9 mouse cellular contexts compared by ENCODE assay signal in genomic region chr13:46883381-46883780, GRCm38 (mm10). TPM values are rescaled to one million over a fixed set of nuclear protein-coding genes. Genes with fewer than 3 reads are reported as not detected.
DNase-seq lines count a peak whose midpoint lies in the region; ATAC-seq and TF ChIP-seq lines count a peak whose summit lies in the region.
"Had no signal": no experiment of that assay in that cellular context is flagged by ENCODE, and none has a peak within 500 bp of the region (broad histone marks: within the 10 kb centered on the region; RNA-seq: fewer than 3 reads in every experiment).

No protein-coding gene starts in this region.

- no peak overlapping the region for H3K9ac ChIP-seq in liver, embryonic 12.5 days

- H3K4me2 ChIP-seq in liver, embryonic 12.5 days = no peak overlapping the region

- H3K27ac ChIP-seq in kidney, adult 2 months (ENCODE audit: insufficient read depth, low read depth, low read length) = peak overlapping the region; percentile 44; the same call in 1 of the 2 replicates
- no peak overlapping the region for H3K27ac ChIP-seq in liver, embryonic 12.5 days

- DNase-seq in embryo, embryonic 11 days = peak; percentile 11
- no peak for DNase-seq in embryo, embryonic 10 days (ENCODE audit: low spot score)
- peak; percentile 38 for DNase-seq in gastrocnemius, postnatal 14 days
- peak; percentile 82 for DNase-seq in kidney, adult 2 months
- DNase-seq in lung, postnatal 4 days = peak; percentile 60 to 76

- 50% methylated on average over 10 of the region's 10 CpGs for WGBS in kidney, adult 2 months
- WGBS in liver, embryonic 12.5 days (ENCODE audit: insufficient replicate concordance) = 59% methylated on average over 10 of the region's 10 CpGs

- no peaks in the 10 kb centered on the region for H3K27me3 ChIP-seq in kidney, adult 2 months (replicated peaks; ENCODE audit: control insufficient read depth, insufficient read depth, low read length)
- no peaks in the 10 kb centered on the region for H3K27me3 ChIP-seq in liver, embryonic 12.5 days (replicated peaks)

- H3K4me3 ChIP-seq in kidney, adult 2 months (ENCODE audit: insufficient read depth, low read depth, low read length) = no peak overlapping the region
- no peak overlapping the region for H3K4me3 ChIP-seq in liver, embryonic 12.5 days
- H3K4me3 ChIP-seq: myocyte had no signal

- H3K9me3 ChIP-seq in liver, embryonic 12.5 days (replicated peaks) = no peaks in the 10 kb centered on the region

- no peak for TF ChIP-seq CTCF in kidney, adult 2 months (conservative IDR thresholded peaks at IDR 0.05; ENCODE audit: insufficient read depth, insufficient read length, low read depth, low read length)

- intact Hi-C loops in gastrocnemius, postnatal 14 days (cut with DNase I; ENCODE audit: low total_unique reads) = no loop called here

- ATAC-seq in erythroid progenitor cell, adult 5-6 weeks (replicated peaks; ENCODE audit: low FRiP score, poor library complexity, severe bottlenecking) = no peak
- ATAC-seq in megakaryocyte, adult 5-6 weeks (ENCODE audit: poor library complexity, severe bottlenecking) = no peak
- ATAC-seq in liver, embryonic 12.5 days = no peak

- no peaks in the 10 kb centered on the region for H3K36me3 ChIP-seq in kidney, adult 2 months (ENCODE audit: control insufficient read depth, insufficient read depth, low read length)
- H3K36me3 ChIP-seq in liver, embryonic 12.5 days = no peaks in the 10 kb centered on the region

- no peak for TF ChIP-seq POLR2A in kidney, adult 2 months (IDR thresholded peaks at IDR 0.05; ENCODE audit: low read depth, low read length)

- no peaks in the 10 kb centered on the region for H3K4me1 ChIP-seq in kidney, adult 2 months (ENCODE audit: control insufficient read depth, insufficient read depth, low read length)
- peaks cover 22% of the 10 kb centered on the region for H3K4me1 ChIP-seq in liver, embryonic 12.5 days

RNA-seq across cellular contexts. Expression of gene Kif13a, which starts 46.3 kb away (rescaled TPM):
- 10 to 100 TPM; 56.0 to 56.5 TPM for total RNA-seq in gastrocnemius, postnatal 14 days (2021)
- 16.4 and 17.4 TPM in 2 replicates for polyA plus RNA-seq in kidney, adult 2 months (2012; rRNA removed)
- total RNA-seq in erythroid progenitor cell, adult 5-6 weeks (2015; ENCODE audit: low replicate concordance) = 1.7 and 3.6 TPM in 2 replicates
- 6.5 and 6.7 TPM in 2 replicates for total RNA-seq in erythroid progenitor cell, adult 5-6 weeks (2017; ENCODE audit: low replicate concordance)
- total RNA-seq in megakaryocyte, adult 5-6 weeks (2015) = 21.2 and 25.8 TPM in 2 replicates
- total RNA-seq in megakaryocyte, adult 5-6 weeks (2017) = 46.9 and 47.5 TPM in 2 replicates
- polyA plus RNA-seq in liver, embryonic 12.5 days (2016; fragmentation: Nextera tagmentation; extraction: Ambion mirVana) = 6.9 and 7.8 TPM in 2 replicates
